Mouse (Mus musculus) C2C12 (cell line): ENCODE measurements around the gene Raver2. TPM values are rescaled to one million over a fixed set of nuclear protein-coding genes. Genes with fewer than 3 reads are reported as not detected.

Experiments
- H3K27me3 ChIP-seq: one replicate; pipeline ENCODE4 v1.6.1; 2011; ENCODE audit not compliant: control insufficient read depth, insufficient read depth, insufficient read length
- H3K36me3 ChIP-seq: one replicate; pipeline ENCODE4 v1.6.1; 2011; ENCODE audit not compliant: control insufficient read depth, insufficient read depth
- H3K4me3 ChIP-seq: one replicate; pipeline ENCODE4 v1.5.1; 2011; ENCODE audit warnings: mild to moderate bottlenecking, control low read depth; ENCODE audit not compliant: poor library complexity, insufficient read depth, severe bottlenecking
- H3K79me2 ChIP-seq: one replicate; pipeline ENCODE4 v1.6.1; 2011; ENCODE audit not compliant: control insufficient read depth, insufficient read depth
- H3K79me3 ChIP-seq: one replicate; pipeline ENCODE4 v1.6.1; 2011; ENCODE audit warnings: low read depth, control low read depth
- H3ac ChIP-seq: one replicate; pipeline ENCODE3; 2011; ENCODE audit warnings: low read depth; ENCODE audit not compliant: control insufficient read depth, insufficient read length
- CEBPB ChIP-seq: IDR thresholded peaks from one replicate; pipeline ENCODE4 v1.6.1; 2011; ENCODE audit warnings: low read depth, mild to moderate bottlenecking, control low read depth, moderate library complexity
- CTCF ChIP-seq: IDR thresholded peaks from one replicate; pipeline ENCODE4 v1.5.1; 2011; ENCODE audit not compliant: control insufficient read depth, insufficient read depth, insufficient read length
- FOSL1 ChIP-seq: IDR thresholded peaks from one replicate; pipeline ENCODE4 v1.8.0; 2011; ENCODE audit warnings: mild to moderate bottlenecking, low read length; ENCODE audit not compliant: poor library complexity, insufficient read depth, severe bottlenecking
- MAX ChIP-seq: IDR thresholded peaks from one replicate; pipeline ENCODE4 v1.6.1; 2011; ENCODE audit warnings: mild to moderate bottlenecking, control low read depth
- MYOD1 ChIP-seq: IDR thresholded peaks from one replicate; pipeline ENCODE4 v1.6.1; 2011; ENCODE audit warnings: low read depth; ENCODE audit not compliant: control insufficient read depth, insufficient read length
- MYOG ChIP-seq: IDR thresholded peaks from one replicate; pipeline ENCODE4 v1.6.1; 2011; ENCODE audit not compliant: control insufficient read depth, insufficient read length; ENCODE audit errors: extremely low read depth
- USF1 ChIP-seq: IDR thresholded peaks from one replicate; pipeline ENCODE4 v1.6.1; 2011; ENCODE audit warnings: low read depth, mild to moderate bottlenecking, control low read depth, moderate library complexity
- polyA plus RNA-seq: library from polyadenylated mRNA; unstranded; fragments of >200 nt; fragmentation: generic; extraction: Trizol; gene quantifications from one replicate; pipeline ENCODE4 v1.2.1, GENCODE M21; 2012; ENCODE audit warnings: missing spikeins

Gene Raver2
- polyA plus RNA-seq, 1 experiment: 0.04 TPM

DNA sequence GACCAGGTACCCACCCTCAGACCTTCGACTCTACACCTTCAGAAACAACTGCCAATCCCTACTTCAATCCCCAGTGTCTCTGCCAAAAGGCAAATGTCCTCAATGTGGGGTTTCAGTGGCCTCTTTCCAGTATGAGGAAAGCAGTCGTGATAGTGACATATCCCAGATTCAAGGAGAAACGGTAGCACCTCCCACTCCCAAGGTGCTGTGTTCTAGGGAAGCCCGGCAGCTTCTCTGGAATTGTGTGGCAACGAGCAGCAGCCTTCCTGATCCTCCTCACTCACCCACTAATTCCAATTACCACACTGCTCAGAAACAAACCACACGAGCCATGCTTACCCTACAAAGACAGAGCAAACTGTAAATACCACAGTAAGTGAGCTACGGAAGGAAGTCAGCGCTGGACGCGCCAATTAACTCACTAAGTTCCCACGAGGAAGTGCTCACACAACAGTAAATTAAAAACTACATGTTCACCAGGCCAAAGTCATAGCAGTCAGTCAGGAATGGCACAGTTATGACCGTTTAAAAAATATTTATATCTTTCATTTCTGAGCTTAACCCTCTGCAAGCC lies 90.5 kb downstream of the Raver2 start:
- no peak for TF ChIP-seq CTCF
- TF ChIP-seq FOSL1: no peak
- no peak for TF ChIP-seq MAX
- no peak for TF ChIP-seq USF1
- TF ChIP-seq MYOD1: no peak
- TF ChIP-seq MYOG: no peak
- TF ChIP-seq CEBPB: no peak
- H3K79me3 ChIP-seq: no peaks in the 10 kb centered on the region
- H3ac ChIP-seq: no peak overlapping the region
- H3K79me2 ChIP-seq: no peaks in the 10 kb centered on the region
- no peak overlapping the region for H3K4me3 ChIP-seq
- peaks cover 29% of the 10 kb centered on the region for H3K36me3 ChIP-seq
- H3K27me3 ChIP-seq: no peaks in the 10 kb centered on the region

DNA sequence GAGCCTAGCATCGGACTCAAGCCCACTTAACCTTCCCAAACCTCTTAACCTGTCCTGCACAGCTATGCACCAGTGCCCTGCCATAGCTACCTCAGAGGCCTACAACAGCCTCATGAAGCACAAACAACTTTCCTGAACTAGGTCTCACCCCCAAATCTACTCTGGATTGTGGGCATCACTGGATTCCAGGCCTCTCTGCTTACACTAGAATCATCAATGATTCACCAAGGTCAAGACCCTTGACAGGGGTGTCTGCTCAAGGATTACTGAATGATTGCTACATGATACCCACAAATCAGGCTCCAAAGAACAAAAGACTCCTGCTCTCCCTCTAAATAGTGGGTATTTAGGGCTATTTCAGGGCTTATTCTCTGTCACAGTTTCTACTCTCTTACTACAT lies 92.0 kb downstream of the Raver2 start:
- no peak overlapping the region for H3ac ChIP-seq
- no peaks in the 10 kb centered on the region for H3K79me2 ChIP-seq
- TF ChIP-seq MAX (no peak), CEBPB (no peak), FOSL1 (no peak), MYOG (no peak)
- H3K27me3 ChIP-seq: no peaks in the 10 kb centered on the region
- peaks cover 27% of the 10 kb centered on the region for H3K36me3 ChIP-seq
- no peaks in the 10 kb centered on the region for H3K79me3 ChIP-seq
- H3K4me3 ChIP-seq: no peak overlapping the region

DNA sequence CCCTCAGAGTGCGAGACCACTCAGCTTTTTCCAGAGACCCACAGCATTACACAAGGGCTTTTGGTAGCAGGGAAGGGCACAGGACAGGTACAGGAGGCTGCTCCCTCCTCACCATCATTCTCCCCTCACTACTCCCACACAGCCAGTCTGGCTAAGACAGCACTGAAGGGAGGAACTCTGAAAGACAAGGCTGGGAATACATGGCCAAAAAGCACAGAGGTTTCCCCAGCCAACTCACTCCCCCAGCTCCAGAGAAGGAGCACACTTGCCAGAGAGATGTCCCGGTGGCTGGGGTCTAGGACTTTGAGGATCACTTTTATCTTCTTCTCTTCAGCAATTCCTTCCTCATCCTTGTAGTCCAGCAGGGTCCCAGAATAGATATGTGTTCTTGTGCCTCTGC lies 95.4 kb downstream of the Raver2 start:
- Histone ChIP-seq H3K79me3 (no peaks in the 10 kb centered on the region), H3ac (no peak overlapping the region), H3K4me3 (no peak overlapping the region), H3K36me3 (peaks cover 13% of the 10 kb centered on the region), H3K27me3 (no peaks in the 10 kb centered on the region), H3K79me2 (no peaks in the 10 kb centered on the region)
- TF ChIP-seq FOSL1 (no peak), CTCF (no peak), MYOD1 (no peak), USF1 (no peak), MYOG (no peak), CEBPB (no peak), MAX (no peak)

DNA sequence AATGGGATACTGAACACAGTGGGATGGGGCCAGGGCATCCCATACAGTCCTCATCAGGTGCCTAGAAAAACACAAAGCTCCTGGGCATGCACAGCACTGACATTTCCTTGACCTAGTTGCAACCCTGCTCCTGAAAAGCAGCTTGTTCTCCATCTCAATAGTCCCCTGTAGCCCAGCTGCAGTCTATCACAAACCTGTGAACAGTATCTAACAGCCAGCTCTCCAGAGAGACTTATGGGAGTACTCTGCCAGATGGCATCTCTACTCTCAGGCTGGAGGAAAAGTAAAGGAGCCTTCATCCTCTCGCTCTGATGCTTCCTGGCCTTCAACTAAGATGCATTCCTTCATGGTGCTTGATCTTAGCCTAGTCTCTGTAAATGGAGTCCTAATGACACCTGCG lies 95.9 kb downstream of the Raver2 start:
- peaks cover 11% of the 10 kb centered on the region for H3K36me3 ChIP-seq
- H3ac ChIP-seq: no peak overlapping the region
- no peaks in the 10 kb centered on the region for H3K27me3 ChIP-seq
- no peak overlapping the region for H3K4me3 ChIP-seq
- H3K79me2 ChIP-seq: no peaks in the 10 kb centered on the region
- TF ChIP-seq MYOD1 (no peak), MYOG (no peak), USF1 (no peak), CEBPB (no peak), MAX (no peak), FOSL1 (no peak), CTCF (no peak)
- no peaks in the 10 kb centered on the region for H3K79me3 ChIP-seq

DNA sequence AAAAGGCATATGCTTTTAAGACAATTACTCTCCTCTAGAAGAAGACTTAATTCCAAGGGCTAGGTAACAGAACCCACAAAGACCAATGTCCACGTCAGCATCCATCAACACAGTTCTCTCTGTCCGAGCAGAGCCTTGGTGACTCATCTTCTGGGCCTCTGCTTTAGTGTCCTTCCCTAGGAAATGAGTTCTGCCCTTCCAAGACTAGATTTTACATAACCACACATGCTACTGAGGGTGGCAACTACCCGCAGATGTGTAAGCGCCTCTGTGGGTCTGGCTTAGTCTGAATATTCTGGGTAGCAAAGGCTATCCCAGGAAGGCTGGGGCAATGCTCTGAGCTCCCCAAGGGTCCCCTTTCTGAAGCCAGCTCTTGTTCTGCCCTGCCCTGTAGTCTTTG lies 97.0 kb downstream of the Raver2 start:
- peaks cover 13% of the 10 kb centered on the region for H3K36me3 ChIP-seq
- H3K79me2 ChIP-seq: no peaks in the 10 kb centered on the region
- H3ac ChIP-seq: no peak overlapping the region
- H3K79me3 ChIP-seq: no peaks in the 10 kb centered on the region
- no peak for TF ChIP-seq CEBPB
- no peak overlapping the region for H3K4me3 ChIP-seq
- no peaks in the 10 kb centered on the region for H3K27me3 ChIP-seq

DNA sequence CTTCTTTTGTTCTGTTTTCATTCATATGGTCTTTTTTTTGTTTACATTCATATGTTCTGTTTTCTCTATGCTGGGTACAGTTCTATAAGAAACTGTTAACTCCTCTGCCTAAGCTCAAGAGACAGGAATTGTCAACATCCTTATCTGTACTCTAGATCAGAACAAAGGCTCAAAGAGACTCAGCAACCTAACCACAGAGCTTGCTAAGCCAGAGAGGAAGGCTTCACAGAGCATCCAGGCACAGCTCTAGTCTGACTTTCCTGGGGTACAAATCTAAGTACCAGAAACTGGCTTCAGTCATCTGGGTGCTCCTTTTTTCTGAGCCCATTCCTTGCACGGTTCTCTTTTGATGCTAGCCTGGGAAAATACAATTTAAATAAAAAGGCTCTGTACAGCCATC lies 99.0 kb downstream of the Raver2 start:
- TF ChIP-seq USF1: no peak
- TF ChIP-seq CEBPB: no peak
- TF ChIP-seq MAX: no peak
- no peak for TF ChIP-seq MYOD1
- no peak for TF ChIP-seq MYOG
- no peak for TF ChIP-seq CTCF
- no peak for TF ChIP-seq FOSL1
- H3K27me3 ChIP-seq: no peaks in the 10 kb centered on the region
- H3K36me3 ChIP-seq: peaks cover 20% of the 10 kb centered on the region
- no peaks in the 10 kb centered on the region for H3K79me2 ChIP-seq
- no peak overlapping the region for H3K4me3 ChIP-seq
- H3ac ChIP-seq: no peak overlapping the region
- H3K79me3 ChIP-seq: no peaks in the 10 kb centered on the region
